Mouse (Mus musculus): ENCODE measurements around the gene Cacna2d2. TPM values are rescaled to one million over a fixed set of nuclear protein-coding genes. Genes with fewer than 3 reads are reported as not detected.

Gene Cacna2d2
- polyA plus RNA-seq, 1 experiment from 2014 or later = 0.35 TPM

- no peak for DNase-seq (ENCODE audit: low spot score)
Observed at GRCm38 (mm10) chr9:107539940-107540339, 140.5 kb downstream of the Cacna2d2 start.

GRCm38 (mm10) chr9:107540420-107540819 is 141.0 kb downstream of the Cacna2d2 start:
- no peak for DNase-seq (ENCODE audit: low spot score)

GRCm38 (mm10) chr9:107541005-107541404 is 141.6 kb downstream of the Cacna2d2 start:
- DNase-seq (ENCODE audit: low spot score) = no peak

- peak; percentile 97 for DNase-seq (ENCODE audit: low spot score)
Observed at GRCm38 (mm10) chr9:107541474-107542351, 142.3 kb downstream of the Cacna2d2 start, which contains the start of the genes Cyb561d2 and Nprl2. TSS of gene Cyb561d2 (minus strand) at chr9:107542193. TSS of gene Nprl2 (plus strand) at chr9:107542226.

- DNase-seq (ENCODE audit: low spot score) = no peak
Observed at GRCm38 (mm10) chr9:107542352-107542686, 142.9 kb downstream of the Cacna2d2 start.

- DNase-seq (ENCODE audit: low spot score) = no peak
Observed at GRCm38 (mm10) chr9:107542721-107543120, 143.3 kb downstream of the Cacna2d2 start.

- no peak for DNase-seq (ENCODE audit: low spot score)
Observed at GRCm38 (mm10) chr9:107543299-107543698, 143.9 kb downstream of the Cacna2d2 start.

GRCm38 (mm10) chr9:107544196-107544700 is 144.8 kb downstream of the Cacna2d2 start:
- DNase-seq (ENCODE audit: low spot score) = no peak

- DNase-seq (ENCODE audit: low spot score) = no peak
Observed at GRCm38 (mm10) chr9:107544729-107545128, 145.3 kb downstream of the Cacna2d2 start.

GRCm38 (mm10) chr9:107545199-107545598 is 145.8 kb downstream of the Cacna2d2 start:
- DNase-seq (ENCODE audit: low spot score) = no peak

GRCm38 (mm10) chr9:107545602-107546001 is 146.2 kb downstream of the Cacna2d2 start:
- DNase-seq (ENCODE audit: low spot score) = peak; percentile 72

- DNase-seq (ENCODE audit: low spot score) = peak; percentile 96
Observed at GRCm38 (mm10) chr9:107547026-107547425, 147.6 kb downstream of the Cacna2d2 start, which contains the start of gene Zmynd10. TSS of gene Zmynd10 (plus strand) at chr9:107547298.

GRCm38 (mm10) chr9:107547957-107548356 is 148.5 kb downstream of the Cacna2d2 start:
- DNase-seq (ENCODE audit: low spot score) = no peak

GRCm38 (mm10) chr9:107548820-107549219 is 149.4 kb downstream of the Cacna2d2 start:
- no peak for DNase-seq (ENCODE audit: low spot score)

GRCm38 (mm10) chr9:107549297-107550074 is 150.1 kb downstream of the Cacna2d2 start:
- no peak for DNase-seq (ENCODE audit: low spot score)

GRCm38 (mm10) chr9:107550491-107551116 is 151.2 kb downstream of the Cacna2d2 start:
- DNase-seq (ENCODE audit: low spot score) = no peak

GRCm38 (mm10) chr9:107551117-107551889 is 151.9 kb downstream of the Cacna2d2 start, which contains the start of gene Rassf1:
TSS of gene Rassf1 (plus strand) at chr9:107551555.
- DNase-seq (ENCODE audit: low spot score) = peak; percentile 88

- no peak for DNase-seq (ENCODE audit: low spot score)
Observed at GRCm38 (mm10) chr9:107551890-107552355, 152.5 kb downstream of the Cacna2d2 start.

- no peak for DNase-seq (ENCODE audit: low spot score)
Observed at GRCm38 (mm10) chr9:107552690-107553393, 153.4 kb downstream of the Cacna2d2 start.
